Mouse (Mus musculus) MEL (cell line): ENCODE results near the gene AU040320. TPM values are rescaled to one million over a fixed set of nuclear protein-coding genes. Genes with fewer than 3 reads are reported as not detected.

Experiments
- DNase-seq: peaks from one replicate; pipeline ENCODE4 v3.0.0; 2011; ENCODE audit warnings: low read depth, low spot score
- H3K27ac ChIP-seq: 2 replicates; pipeline ENCODE4 v1.5.1; 2012; ENCODE audit warnings: low read depth, mild to moderate bottlenecking, control low read depth, low read length, moderate library complexity; ENCODE audit not compliant: control insufficient read depth
- H3K27me3 ChIP-seq, 2 experiments: fragments of 150-350 bp in 1 of 2; sonication (generic) in 1 of 2; 2 replicates each; pipeline ENCODE4 v1.6.1; 2012; ENCODE audit warnings: low read length in 2 of 2, mild to moderate bottlenecking in 2 of 2, improper control_type of control experiment in 1 of 2, moderate library complexity in 1 of 2; ENCODE audit not compliant: insufficient read depth in 2 of 2, control insufficient read depth in 1 of 2
- H3K36me3 ChIP-seq, 2 experiments: 2 replicates each; pipeline ENCODE4 v1.6.1; 2012 to 2014; ENCODE audit warnings: low read length in 2 of 2, improper control_type of control experiment in 1 of 2, inconsistent platforms in 1 of 2, mild to moderate bottlenecking in 1 of 2; ENCODE audit not compliant: insufficient read depth in 2 of 2, control insufficient read depth in 1 of 2
- H3K4me1 ChIP-seq, 2 experiments: fragments of 150-350 bp in 1 of 2; sonication (generic) in 1 of 2; 2 replicates each; pipeline ENCODE4 v1.6.1; 2012; ENCODE audit warnings: low read length in 2 of 2, improper control_type of control experiment in 1 of 2, mild to moderate bottlenecking in 1 of 2; ENCODE audit not compliant: insufficient read depth in 2 of 2, control insufficient read depth in 1 of 2
- H3K4me3 ChIP-seq, 2 experiments: fragments of 150-350 bp in 1 of 2; sonication (generic) in 1 of 2; 2 replicates each; pipeline ENCODE4 v1.5.1; 2012; ENCODE audit warnings: low read depth in 2 of 2, low read length in 2 of 2, mild to moderate bottlenecking in 2 of 2, moderate library complexity in 2 of 2, control low read depth in 1 of 2, improper control_type of control experiment in 1 of 2; ENCODE audit not compliant: control insufficient read depth in 1 of 2, insufficient read depth in 1 of 2
- H3K79me2 ChIP-seq: 2 replicates; pipeline ENCODE4 v1.6.1; 2012; ENCODE audit warnings: mild to moderate bottlenecking, low read length, moderate library complexity; ENCODE audit not compliant: control insufficient read depth, poor library complexity, insufficient read depth
- H3K9ac ChIP-seq: 2 replicates; pipeline ENCODE4 v1.6.1; 2012; ENCODE audit warnings: low read depth, mild to moderate bottlenecking, control low read depth, low read length, moderate library complexity; ENCODE audit not compliant: control insufficient read depth, poor library complexity, severe bottlenecking
- H3K9me3 ChIP-seq: fragments of 150-350 bp; sonication (generic); replicated peaks from 2 replicates; pipeline ENCODE4 v1.6.1; 2012; ENCODE audit warnings: mild to moderate bottlenecking, low read length, improper control_type of control experiment, moderate library complexity; ENCODE audit not compliant: insufficient read depth
- BHLHE40 ChIP-seq: IDR thresholded peaks from 2 replicates; pipeline ENCODE4 v1.6.1; 2012; ENCODE audit warnings: low read depth, mild to moderate bottlenecking, inconsistent platforms, low read length, improper control_type of control experiment, borderline replicate concordance
- CHD1 ChIP-seq: IDR thresholded peaks from 2 replicates; pipeline ENCODE4 v1.6.1; 2012; ENCODE audit warnings: low read depth, mild to moderate bottlenecking, inconsistent platforms, low read length, improper control_type of control experiment
- CTCF ChIP-seq, 3 experiments: IDR thresholded peaks in 2 of 3; conservative IDR thresholded peaks in 1 of 3; 2 replicates each; pipeline ENCODE4 v1.5.1; 2011 to 2012; ENCODE audit warnings: low read length in 3 of 3, low read depth in 2 of 3, mild to moderate bottlenecking in 2 of 3, improper control_type of control experiment in 1 of 3, inconsistent platforms in 1 of 3, mixed read lengths in 1 of 3, moderate library complexity in 1 of 3; ENCODE audit not compliant: control insufficient read depth in 1 of 3, insufficient read depth in 1 of 3, poor library complexity in 1 of 3, severe bottlenecking in 1 of 3
- E2F4 ChIP-seq: IDR thresholded peaks from 2 replicates; pipeline ENCODE4 v1.6.1; 2011; ENCODE audit warnings: low read depth, low read length, improper control_type of control experiment, borderline replicate concordance
- ELF1 ChIP-seq: IDR thresholded peaks from 2 replicates; pipeline ENCODE4 v1.6.1; 2014; ENCODE audit warnings: low read depth, mild to moderate bottlenecking, inconsistent platforms, low read length, improper control_type of control experiment, moderate library complexity
- EP300 ChIP-seq, 2 experiments: IDR thresholded peaks; 2 replicates each; pipeline ENCODE4 v1.6.1; 2011; ENCODE audit warnings: improper control_type of control experiment in 2 of 2, low read length in 2 of 2, low read depth in 1 of 2, mild to moderate bottlenecking in 1 of 2
- ETS1 ChIP-seq: IDR thresholded peaks from 2 replicates; pipeline ENCODE4 v1.6.1; 2012; ENCODE audit warnings: low read depth, mild to moderate bottlenecking, inconsistent platforms, low read length, improper control_type of control experiment, moderate library complexity
- GATA1 ChIP-seq: IDR thresholded peaks from 2 replicates; pipeline ENCODE4 v1.6.1; 2011; ENCODE audit warnings: low read depth, low read length, improper control_type of control experiment
- HCFC1 ChIP-seq: IDR thresholded peaks from 2 replicates; pipeline ENCODE4 v1.6.1; 2012; ENCODE audit warnings: low read depth, mild to moderate bottlenecking, inconsistent platforms, low read length, improper control_type of control experiment, moderate library complexity
- JUND ChIP-seq: IDR thresholded peaks from 2 replicates; pipeline ENCODE4 v1.6.1; 2011; ENCODE audit warnings: low read depth, mild to moderate bottlenecking, improper control_type of control experiment, low read length
- MAFK ChIP-seq: IDR thresholded peaks from 2 replicates; pipeline ENCODE4 v1.6.1; 2011; ENCODE audit warnings: low read depth, mild to moderate bottlenecking, low read length, improper control_type of control experiment, borderline replicate concordance
- MAX ChIP-seq: IDR thresholded peaks from 2 replicates; pipeline ENCODE4 v1.6.1; 2011; ENCODE audit warnings: low read length, improper control_type of control experiment
- MAZ ChIP-seq: IDR thresholded peaks from 2 replicates; pipeline ENCODE4 v1.6.1; 2012; ENCODE audit warnings: low read depth, mild to moderate bottlenecking, inconsistent platforms, low read length, improper control_type of control experiment
- MEF2A ChIP-seq: IDR thresholded peaks from 2 replicates; pipeline ENCODE4 v1.6.1; 2014; ENCODE audit warnings: low read depth, mild to moderate bottlenecking, inconsistent platforms, low read length, improper control_type of control experiment; ENCODE audit not compliant: poor library complexity, insufficient replicate concordance, severe bottlenecking; ENCODE audit errors: extremely low read depth
- MXI1 ChIP-seq: IDR thresholded peaks from 2 replicates; pipeline ENCODE4 v1.6.1; 2011; ENCODE audit warnings: mild to moderate bottlenecking, low read depth, low read length, improper control_type of control experiment
- MYB ChIP-seq: IDR thresholded peaks from 2 replicates; pipeline ENCODE4 v1.6.1; 2011; ENCODE audit warnings: mild to moderate bottlenecking, low read depth, low read length, improper control_type of control experiment
- MYC ChIP-seq: IDR thresholded peaks from 2 replicates; pipeline ENCODE4 v1.6.1; 2011; ENCODE audit warnings: low read depth, mild to moderate bottlenecking, low read length, improper control_type of control experiment, moderate library complexity
- NELFE ChIP-seq: IDR thresholded peaks from 2 replicates; pipeline ENCODE4 v1.6.1; 2011; ENCODE audit warnings: low read depth, low read length, improper control_type of control experiment
- POLR2A ChIP-seq, 2 experiments: IDR thresholded peaks; 2 replicates each; pipeline ENCODE4 v1.6.1; 2011 to 2012; ENCODE audit warnings: low read length in 2 of 2, mild to moderate bottlenecking in 2 of 2, control low read depth in 1 of 2, improper control_type of control experiment in 1 of 2, low read depth in 1 of 2, moderate library complexity in 1 of 2; ENCODE audit not compliant: control insufficient read depth in 1 of 2, insufficient read depth in 1 of 2, poor library complexity in 1 of 2
- RCOR1 ChIP-seq: IDR thresholded peaks from 2 replicates; pipeline ENCODE4 v1.6.1; 2012; ENCODE audit warnings: low read depth, mild to moderate bottlenecking, inconsistent platforms, low read length, improper control_type of control experiment
- SIN3A ChIP-seq: IDR thresholded peaks from 2 replicates; pipeline ENCODE4 v1.6.1; 2012; ENCODE audit warnings: low read length, improper control_type of control experiment, inconsistent platforms
- TBP ChIP-seq: IDR thresholded peaks from 2 replicates; pipeline ENCODE4 v1.8.0; 2011; ENCODE audit warnings: low read depth, low read length, improper control_type of control experiment
- TCF12 ChIP-seq: IDR thresholded peaks from 2 replicates; pipeline ENCODE4 v1.6.1; 2014; ENCODE audit warnings: low read depth, mild to moderate bottlenecking, inconsistent platforms, low read length, improper control_type of control experiment, moderate library complexity
- USF1 ChIP-seq: IDR thresholded peaks from 2 replicates; pipeline ENCODE4 v1.6.1; 2014; ENCODE audit warnings: low read depth, mild to moderate bottlenecking, inconsistent platforms, low read length, improper control_type of control experiment, moderate library complexity
- ZC3H11A ChIP-seq: IDR thresholded peaks from 2 replicates; pipeline ENCODE4 v1.6.1; 2012; ENCODE audit warnings: low read depth, mild to moderate bottlenecking, inconsistent platforms, low read length, improper control_type of control experiment
- ZMIZ1 ChIP-seq: IDR thresholded peaks from 2 replicates; pipeline ENCODE4 v1.6.1; 2012; ENCODE audit warnings: low read depth, mild to moderate bottlenecking, inconsistent platforms, low read length, improper control_type of control experiment, moderate library complexity
- ZNF384 ChIP-seq: IDR thresholded peaks from 2 replicates; pipeline ENCODE4 v1.6.1; 2012; ENCODE audit warnings: low read depth, mild to moderate bottlenecking, inconsistent platforms, low read length, improper control_type of control experiment
- polyA plus RNA-seq, 2 experiments: library from polyadenylated mRNA; stranded (reverse) in 1 of 2; unstranded in 1 of 2; fragments of >175 nt in 1 of 2; fragments of >200 nt in 1 of 2; gene quantifications; 2 replicates each; pipeline versions ENCODE4 v1.2.1 to v1.2.4; 2012; ENCODE audit warnings: low replicate concordance in 2 of 2, low read depth in 1 of 2; ENCODE audit not compliant: insufficient read length in 2 of 2, insufficient read depth in 1 of 2, missing spikeins in 1 of 2
- total RNA-seq: library from RNA; depleted of rRNA; stranded (reverse); fragments of 300-350 nt; gene quantifications from 2 replicates; pipeline ENCODE4 v1.2.3, GENCODE M21; 2012

AU040320 gene
- total and polyA plus RNA-seq, 3 experiments, result 10.2 to 17.1 TPM; not detected in 1

GRCm38 (mm10) chr4:126803268-126803873 lies 50.0 kb downstream of the AU040320 start:
- TF ChIP-seq TBP, result peak; percentile 38; the same call in 1 of the 2 replicates
- TF ChIP-seq NELFE, result peak; percentile 47; the same call in 1 of the 2 replicates
- no peak for TF ChIP-seq CTCF (IDR thresholded peaks at IDR 0.05 in 2 of 3, conservative IDR thresholded peaks at IDR 0.05 in 1 of 3; ENCODE audit: control insufficient read depth in 1 of 3, insufficient read depth in 1 of 3, low read depth in 2 of 3, low read length in 3 of 3, poor library complexity in 1 of 3, severe bottlenecking in 1 of 3)
- peak; percentile 70 for TF ChIP-seq MAX
- TF ChIP-seq MYB, result peak; percentile 64; the same call in 1 of the 2 replicates
- peak; percentile 69 for TF ChIP-seq MYC
- TF ChIP-seq JUND, result no peak
- TF ChIP-seq MEF2A, result no peak
- 0 out of 2 replicates have a peak, but pooled peaks have one; percentile 4 for TF ChIP-seq ELF1
- peak; percentile 93 for TF ChIP-seq SIN3A
- peak; percentile 75; the same call in 1 of the 2 replicates for TF ChIP-seq MXI1
- TF ChIP-seq GATA1, result peak; percentile 81
- TF ChIP-seq ZMIZ1, result peak; percentile 69; the same call in 1 of the 2 replicates
- no peak for TF ChIP-seq E2F4
- peak; percentile 29; the same call in 1 of the 2 replicates for TF ChIP-seq MAFK
- TF ChIP-seq USF1, result peak; percentile 28; the same call in 1 of the 2 replicates
- TF ChIP-seq ZNF384, result no peak
- peak; percentile 66 for TF ChIP-seq TCF12
- peak; percentile 46; the same call in 1 of the 2 replicates for TF ChIP-seq BHLHE40
- TF ChIP-seq RCOR1, result peak; percentile 60
- TF ChIP-seq ETS1, result peak; percentile 95
- TF ChIP-seq CHD1, result no peak
- TF ChIP-seq HCFC1, result 0 out of 2 replicates have a peak, but pooled peaks have one; percentile 30
- TF ChIP-seq POLR2A (IDR thresholded peaks at IDR 0.05; ENCODE audit: control insufficient read depth in 1 of 2, insufficient read depth in 1 of 2, low read depth in 1 of 2, low read length in 2 of 2, poor library complexity in 1 of 2), result peak in 1 of 2 experiments; percentile 46; a peak in 1 of 4 replicates
- no peak for TF ChIP-seq ZC3H11A
- TF ChIP-seq MAZ, result peak; percentile 94
- peak; percentile 71 to 79 for TF ChIP-seq EP300 (IDR thresholded peaks at IDR 0.05; ENCODE audit: low read depth in 1 of 2, low read length in 2 of 2)
- Histone ChIP-seq H3K9ac (peak overlapping the region; percentile 54), H3K79me2 (no peaks in the 10 kb centered on the region), H3K4me3 (peak overlapping the region; percentile 27 to 60), H3K27me3 (no peaks in the 10 kb centered on the region), H3K27ac (peak overlapping the region; percentile 74), H3K9me3 (no peaks in the 10 kb centered on the region), H3K36me3 (peaks cover 0 to 26% of the 10 kb centered on the region in 2 experiments; a peak in 2 of 4 replicates), H3K4me1 (peaks cover 20 to 26% of the 10 kb centered on the region in 2 experiments)
- DNase-seq, result peak; percentile 90
